In the genomic region with DNA sequence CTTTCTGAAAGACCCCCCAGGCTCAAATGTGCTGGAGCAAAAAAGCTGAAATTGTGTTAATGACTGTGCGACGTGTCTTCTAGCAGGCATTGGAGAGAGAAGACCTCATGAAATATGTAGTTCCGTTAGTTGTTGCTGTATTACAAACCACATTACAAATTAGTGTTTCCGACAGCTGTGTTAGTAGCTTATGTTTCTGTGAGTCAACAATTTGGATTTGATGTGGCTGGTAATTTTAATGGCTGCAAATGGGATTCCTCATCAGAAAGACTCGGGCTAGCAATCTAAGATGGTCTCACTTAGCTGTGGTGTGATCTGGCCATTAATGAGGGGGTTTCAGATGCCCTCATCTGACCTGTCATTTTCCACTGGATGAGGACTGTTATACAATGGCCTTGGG, we compare ENCODE assay signal across 20 mouse cellular contexts.
"Had no signal": no experiment of that assay in that cellular context is flagged by ENCODE, and none has a peak within 500 bp of the region (broad histone marks: within the 10 kb centered on the region; RNA-seq: fewer than 3 reads in every experiment).

No protein-coding gene starts in this region.

- H3K4me2 ChIP-seq: liver, embryonic 11.5 days; liver, embryonic 13.5 days; liver, embryonic 15.5 days; midbrain, embryonic 12.5 days; midbrain, embryonic 15.5 days; neural tube, embryonic 13.5 days; neural tube, embryonic 15.5 days had no signal

- H3K36me3 ChIP-seq: liver, embryonic 13.5 days; liver, embryonic 15.5 days; midbrain, embryonic 12.5 days; midbrain, embryonic 15.5 days; neural tube, embryonic 13.5 days; neural tube, embryonic 15.5 days had no signal

- H3K9me3 ChIP-seq: liver, embryonic 13.5 days; liver, embryonic 15.5 days; megakaryocyte, embryonic 14.5 days; midbrain, embryonic 12.5 days; midbrain, embryonic 15.5 days; neural tube, embryonic 13.5 days; neural tube, embryonic 15.5 days had no signal

- H3K9ac ChIP-seq: liver, embryonic 13.5 days; liver, embryonic 15.5 days; liver, postnatal 0 days; midbrain, embryonic 12.5 days; midbrain, embryonic 15.5 days; neural tube, embryonic 13.5 days; neural tube, embryonic 15.5 days had no signal

- H3K27me3 ChIP-seq: liver, embryonic 13.5 days; liver, embryonic 15.5 days; megakaryocyte, embryonic 14.5 days; midbrain, embryonic 12.5 days; midbrain, embryonic 15.5 days; neural tube, embryonic 13.5 days; neural tube, embryonic 15.5 days had no signal

- H3K4me3 ChIP-seq: liver, embryonic 13.5 days; liver, embryonic 15.5 days; megakaryocyte, embryonic 14.5 days; midbrain, embryonic 12.5 days; midbrain, embryonic 15.5 days; neural tube, embryonic 13.5 days; neural tube, embryonic 15.5 days had no signal

- H3K4me1 ChIP-seq: liver, embryonic 13.5 days; liver, embryonic 15.5 days; megakaryocyte, embryonic 14.5 days; midbrain, embryonic 12.5 days; midbrain, embryonic 15.5 days; neural tube, embryonic 13.5 days; neural tube, embryonic 15.5 days had no signal

- H3K27ac ChIP-seq: liver, embryonic 13.5 days; liver, embryonic 15.5 days; macrophage; midbrain, embryonic 12.5 days; midbrain, embryonic 15.5 days; neural tube, embryonic 13.5 days; neural tube, embryonic 15.5 days had no signal

- ATAC-seq: liver, postnatal 0 days; midbrain, embryonic 15.5 days had no signal

- DNase-seq: liver, embryonic 13.5 days; liver, postnatal 0 days; lung, adult 2 months; lung, postnatal 10 days; retina, postnatal 1 day; right cerebral cortex, adult 18-20 months; right cerebral cortex, postnatal 25 days; right cerebral cortex, postnatal 4 days; spleen, adult 18-20 months; thymus, adult 18-20 months; thymus, postnatal 14 days; thymus, postnatal 36 days had no signal
